Mouse (Mus musculus) heart, embryonic 16.5 days (tissue): ENCODE measurements around the gene Klc2. TPM values are rescaled to one million over a fixed set of nuclear protein-coding genes. Genes with fewer than 3 reads are reported as not detected.
"Not testable (repeated sequence)": the region's sequence is repeated elsewhere in the genome, so short reads cannot be mapped to it uniquely, and the experiment has no call there.

Experiments used
- ATAC-seq: fragments of 200-750 bp; cut with Nextera tagmentation; replicated peaks from 2 replicates; pipeline ENCODE4 v1.8.0; 2017; ENCODE audit warnings: moderate number of reproducible peaks; ENCODE audit not compliant: insufficient read depth, low FRiP score; ENCODE audit errors: extremely low read depth
- H3K27ac ChIP-seq: fragments of 300-500 bp; sonication (generic); 2 replicates; pipeline ENCODE4 v1.5.1; 2014; ENCODE audit warnings: mild to moderate bottlenecking, low read length, control low read depth, moderate library complexity
- H3K27me3 ChIP-seq: fragments of 300-500 bp; sonication (generic); 2 replicates; pipeline ENCODE4 v1.6.1; 2014; ENCODE audit warnings: low read length, mixed read lengths; ENCODE audit not compliant: control insufficient read depth, insufficient read depth
- H3K36me3 ChIP-seq: fragments of 300-500 bp; sonication (generic); 2 replicates; pipeline ENCODE4 v1.6.1; 2014; ENCODE audit not compliant: control insufficient read depth, insufficient read depth
- H3K4me1 ChIP-seq: fragments of 300-500 bp; sonication (generic); 2 replicates; pipeline ENCODE4 v1.6.1; 2014; ENCODE audit warnings: low read length, mixed read lengths; ENCODE audit not compliant: control insufficient read depth, insufficient read depth
- H3K4me2 ChIP-seq: fragments of 300-500 bp; sonication (generic); 2 replicates; pipeline ENCODE4 v1.6.1; 2014; ENCODE audit warnings: low read depth, mild to moderate bottlenecking, control low read depth, low read length
- H3K4me3 ChIP-seq: fragments of 300-500 bp; sonication (generic); 2 replicates; pipeline ENCODE4 v1.5.1; 2014; ENCODE audit warnings: mild to moderate bottlenecking, control low read depth, low read length
- H3K9ac ChIP-seq: fragments of 300-500 bp; sonication (generic); 2 replicates; pipeline ENCODE4 v1.6.1; 2014; ENCODE audit warnings: low read length, control low read depth
- H3K9me3 ChIP-seq: fragments of 300-500 bp; sonication (generic); replicated peaks from 2 replicates; pipeline ENCODE4 v1.6.1; 2016; ENCODE audit warnings: low read length; ENCODE audit not compliant: control insufficient read depth
- WGBS: fragments of 180-500 bp; shearing (Covaris S2); extraction: QIAGEN DNeasy Blood & Tissue Kit; methylation state at CpG from one replicate; pipeline ENCODE4 v1.1.7; 2014; 5-methylcytosine and 5-hydroxymethylcytosine counted together
- polyA plus RNA-seq: library from polyadenylated mRNA; unstranded; fragments of >200 nt; fragmentation: Nextera tagmentation; extraction: Ambion mirVana; gene quantifications from 2 replicates; pipeline ENCODE4 v1.2.1, GENCODE M21; 2015

Gene Klc2
- polyA plus RNA-seq, 1 experiment from 2014 or later: 19.3 TPM

DNA sequence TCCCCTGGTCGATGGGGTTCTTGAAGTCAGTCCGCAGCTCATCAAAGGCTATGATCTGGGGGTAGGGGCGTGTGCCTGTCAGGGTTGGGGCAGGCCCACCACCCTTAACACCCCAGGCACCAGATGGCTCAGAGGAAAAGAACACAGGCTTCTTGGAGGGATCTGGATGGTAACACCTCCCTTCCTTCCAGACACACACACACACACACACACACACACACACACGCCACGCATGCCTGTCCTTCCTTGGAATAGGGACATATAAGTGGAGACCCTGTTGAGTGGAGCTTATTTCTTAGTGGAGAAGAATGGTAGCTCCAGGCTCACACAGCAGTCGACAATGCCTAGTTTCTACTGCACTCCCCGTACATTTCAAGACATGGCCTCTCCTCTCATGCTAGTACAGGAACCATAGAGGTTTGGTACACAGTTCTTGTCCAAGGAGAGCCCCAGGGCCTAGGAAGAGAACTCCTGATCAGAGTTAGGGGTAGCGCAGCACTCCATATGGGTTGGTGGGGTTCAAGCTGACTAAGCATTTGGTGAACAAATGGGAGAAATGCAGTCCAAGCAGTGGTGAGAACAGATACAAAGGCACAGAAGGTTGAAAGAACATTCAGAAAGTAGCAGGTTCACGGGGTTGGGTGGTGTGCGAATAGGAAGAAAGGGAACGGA is 23.5 kb downstream of the Klc2 start:
- no peak for ATAC-seq
- Histone ChIP-seq H3K9me3 (no peaks in the 10 kb centered on the region), H3K9ac (no peak overlapping the region), H3K27me3 (no peaks in the 10 kb centered on the region), H3K27ac (no peak overlapping the region), H3K36me3 (peaks cover under 1% of the 10 kb centered on the region), H3K4me2 (no peak overlapping the region), H3K4me3 (no peak overlapping the region), H3K4me1 (peaks cover 20% of the 10 kb centered on the region)
- WGBS: 45% methylated on average over 11 of the region's 11 CpGs

DNA sequence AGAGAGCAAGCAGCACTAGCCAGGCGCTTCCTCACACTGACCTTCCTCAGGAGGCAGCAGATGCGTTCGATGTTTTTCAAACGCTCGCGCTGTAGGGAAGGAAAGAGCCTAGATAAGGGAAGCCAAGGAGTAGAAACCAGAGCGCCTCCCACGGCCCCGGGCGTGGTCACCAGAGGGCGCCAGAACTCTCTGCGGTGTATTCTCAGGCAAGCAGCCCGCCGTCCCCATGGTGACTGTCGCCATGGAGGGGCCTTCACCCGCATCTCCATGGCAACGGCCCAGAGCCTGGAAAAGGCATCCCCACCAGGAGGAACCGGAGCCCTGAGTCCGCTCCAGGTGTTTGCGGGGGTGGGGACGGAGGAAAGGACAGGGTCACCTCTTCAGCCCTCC is 24.1 kb downstream of the Klc2 start:
- Histone ChIP-seq H3K9me3 (no peaks in the 10 kb centered on the region), H3K36me3 (no peaks in the 10 kb centered on the region), H3K4me3 (no peak overlapping the region), H3K27me3 (no peaks in the 10 kb centered on the region), H3K4me2 (no peak overlapping the region), H3K9ac (no peak overlapping the region), H3K27ac (no peak overlapping the region), H3K4me1 (peaks cover 21% of the 10 kb centered on the region)
- peak; percentile 65 for ATAC-seq
- WGBS: under 1% methylated on average over 21 of the region's 21 CpGs

DNA sequence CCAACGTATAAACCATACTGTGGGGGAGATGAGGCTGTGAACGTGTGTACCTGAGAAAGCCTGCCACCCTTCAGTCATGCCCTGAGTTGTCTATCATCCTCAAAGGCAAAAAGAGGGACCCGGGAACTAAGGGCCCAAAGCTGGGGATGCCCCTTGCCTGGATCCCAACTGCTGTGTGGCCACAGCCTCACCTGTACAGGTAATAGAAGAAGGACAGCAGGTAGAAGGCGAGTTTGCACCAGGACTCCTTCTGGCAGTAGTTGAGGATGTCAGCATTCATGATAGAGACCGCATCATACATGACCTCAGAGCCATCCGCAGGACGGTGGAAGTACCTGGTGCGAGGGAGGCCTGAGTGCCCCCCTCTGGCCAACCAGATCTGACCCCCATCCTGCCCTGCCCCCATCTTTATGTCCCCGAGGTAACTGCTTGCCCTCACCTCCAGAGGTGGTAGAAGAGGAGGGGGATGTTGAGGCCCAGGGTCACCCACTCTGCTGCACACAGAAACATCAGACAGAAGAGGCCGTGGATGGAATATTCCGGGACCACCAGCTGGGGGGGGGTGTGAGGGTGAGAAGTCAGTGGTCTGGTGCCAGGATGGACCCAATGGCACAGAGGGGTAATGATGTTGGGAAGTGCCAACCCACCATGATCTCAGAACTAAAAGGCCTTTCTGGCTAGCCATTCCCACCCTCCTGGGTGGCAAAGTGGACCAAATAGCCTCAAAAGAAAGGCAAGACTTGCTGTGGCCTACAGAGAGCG is 24.7 kb downstream of the Klc2 start:
- no peaks in the 10 kb centered on the region for H3K27me3 ChIP-seq
- H3K9me3 ChIP-seq: no peaks in the 10 kb centered on the region
- no peak overlapping the region for H3K4me2 ChIP-seq
- WGBS: 64% methylated on average over 12 of the region's 12 CpGs
- H3K36me3 ChIP-seq: no peaks in the 10 kb centered on the region
- H3K4me3 ChIP-seq: no peak overlapping the region
- no peak for ATAC-seq
- no peak overlapping the region for H3K9ac ChIP-seq
- H3K27ac ChIP-seq: no peak overlapping the region
- peaks cover 23% of the 10 kb centered on the region for H3K4me1 ChIP-seq

DNA sequence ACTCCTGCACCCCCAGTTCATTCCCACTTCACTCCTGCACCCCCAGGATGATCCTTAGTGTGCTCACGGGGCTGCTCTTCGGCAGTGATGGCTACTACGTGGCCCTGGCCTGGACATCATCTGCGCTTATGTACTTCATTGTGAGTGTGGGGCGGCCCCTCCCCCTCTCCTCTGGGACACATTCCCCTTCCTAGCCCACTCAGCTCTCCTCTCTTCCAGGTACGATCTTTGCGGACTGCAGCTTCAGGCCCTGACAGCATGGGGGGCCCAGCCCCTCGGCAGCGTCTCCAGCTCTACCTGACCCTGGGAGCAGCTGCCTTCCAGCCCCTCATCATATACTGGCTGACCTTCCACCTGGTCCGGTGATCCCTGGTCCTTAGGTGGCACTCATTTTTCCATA is 26.3 kb downstream of the Klc2 start:
- no peak for ATAC-seq
- H3K4me3 ChIP-seq: no peak overlapping the region
- no peak overlapping the region for H3K9ac ChIP-seq
- 86% methylated on average over 10 of the region's 10 CpGs for WGBS
- no peaks in the 10 kb centered on the region for H3K27me3 ChIP-seq
- no peak overlapping the region for H3K27ac ChIP-seq
- no peaks in the 10 kb centered on the region for H3K9me3 ChIP-seq
- H3K4me1 ChIP-seq: peaks cover 19% of the 10 kb centered on the region
- no peaks in the 10 kb centered on the region for H3K36me3 ChIP-seq
- H3K4me2 ChIP-seq: no peak overlapping the region

DNA sequence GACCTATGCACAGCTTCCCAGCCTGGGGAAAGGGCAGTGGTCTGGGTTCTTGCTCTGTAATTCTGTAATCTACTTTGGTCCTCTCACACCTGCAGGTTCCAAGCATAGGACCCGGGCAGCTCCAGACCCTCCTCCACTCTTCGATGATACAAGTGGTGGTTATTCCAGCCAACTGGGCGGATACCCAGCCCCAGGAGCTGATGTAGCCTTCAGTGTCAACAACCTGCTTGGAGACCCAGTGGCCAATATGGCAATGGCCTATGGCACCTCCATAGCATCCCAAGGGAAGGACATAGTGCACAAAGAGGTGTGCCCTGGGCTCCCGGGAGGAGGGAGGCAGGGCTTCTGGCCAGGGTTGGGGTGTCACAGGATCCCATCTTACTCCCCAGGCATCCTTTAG is 29.0 kb downstream of the Klc2 start:
- H3K4me3 ChIP-seq: peak overlapping the region; percentile 85
- H3K9me3 ChIP-seq: no peaks in the 10 kb centered on the region
- no peaks in the 10 kb centered on the region for H3K36me3 ChIP-seq
- peak overlapping the region; percentile 78 for H3K4me2 ChIP-seq
- peaks cover 21% of the 10 kb centered on the region for H3K27me3 ChIP-seq
- no peak for ATAC-seq
- no peak overlapping the region for H3K27ac ChIP-seq
- H3K4me1 ChIP-seq: peaks cover 18% of the 10 kb centered on the region
- WGBS: 90% methylated on average over 4 of the region's 4 CpGs
- peak overlapping the region; percentile 83; the same call in 1 of the 2 replicates for H3K9ac ChIP-seq

DNA sequence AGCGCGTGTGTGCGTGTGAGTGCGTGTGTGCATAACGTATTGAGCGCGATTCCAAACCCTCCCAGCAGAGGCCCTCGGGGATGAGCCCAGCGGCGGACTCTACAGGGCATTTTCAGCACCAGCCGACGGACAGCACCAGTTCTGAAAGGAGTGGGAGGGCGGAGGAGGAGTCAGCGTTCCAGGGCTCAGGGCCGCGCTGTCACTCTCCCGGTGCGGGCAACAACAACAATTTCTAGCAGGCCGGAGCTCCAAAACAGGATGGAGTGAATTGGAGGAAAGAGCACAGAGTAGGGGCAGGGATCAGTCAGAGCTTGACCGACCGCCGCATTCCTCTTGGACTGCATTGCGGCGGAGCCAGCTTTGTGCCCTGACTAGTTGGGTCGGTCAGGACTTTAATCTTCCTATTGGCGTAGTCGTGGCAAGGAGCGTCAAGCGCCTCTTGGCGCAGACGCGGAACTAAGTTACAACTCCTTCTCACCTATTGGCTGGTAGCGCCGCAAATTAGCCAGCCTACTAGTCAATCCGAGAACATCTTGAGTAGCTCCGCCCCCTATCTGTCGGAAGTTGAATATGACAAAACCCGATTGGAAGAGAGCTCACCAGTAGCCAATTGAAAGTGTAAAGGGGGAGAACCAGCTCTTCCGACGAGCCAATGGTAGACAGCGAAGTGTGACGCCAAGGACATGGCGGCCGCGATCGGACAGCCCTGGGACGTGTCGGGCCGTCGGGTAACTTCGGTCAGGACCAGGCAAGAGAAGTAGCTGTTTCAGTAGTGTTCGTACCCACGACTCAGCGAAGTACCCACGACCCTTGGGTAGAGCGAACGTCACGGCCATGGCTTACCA is 30.3 kb downstream of the Klc2 start, which contains the start of gene Yif1a:
TSS of gene Yif1a (plus strand) at position 655 of the 845 bp plus-strand sequence.
- peaks cover 31% of the 10 kb centered on the region for H3K27me3 ChIP-seq
- H3K9ac ChIP-seq: peak within 1 kb of the TSS; percentile 83
- H3K36me3 ChIP-seq: no peaks in the 10 kb centered on the region
- WGBS: under 1% methylated on average over 58 of the region's 58 CpGs
- H3K27ac ChIP-seq: peak within 1 kb of the TSS; percentile 79
- peak within 1 kb of the TSS; percentile 85 for H3K4me3 ChIP-seq
- peaks cover 15% of the 10 kb centered on the region for H3K4me1 ChIP-seq
- peak; percentile 91 for ATAC-seq
- H3K4me2 ChIP-seq: peak within 1 kb of the TSS; percentile 78
- H3K9me3 ChIP-seq: no peaks in the 10 kb centered on the region

DNA sequence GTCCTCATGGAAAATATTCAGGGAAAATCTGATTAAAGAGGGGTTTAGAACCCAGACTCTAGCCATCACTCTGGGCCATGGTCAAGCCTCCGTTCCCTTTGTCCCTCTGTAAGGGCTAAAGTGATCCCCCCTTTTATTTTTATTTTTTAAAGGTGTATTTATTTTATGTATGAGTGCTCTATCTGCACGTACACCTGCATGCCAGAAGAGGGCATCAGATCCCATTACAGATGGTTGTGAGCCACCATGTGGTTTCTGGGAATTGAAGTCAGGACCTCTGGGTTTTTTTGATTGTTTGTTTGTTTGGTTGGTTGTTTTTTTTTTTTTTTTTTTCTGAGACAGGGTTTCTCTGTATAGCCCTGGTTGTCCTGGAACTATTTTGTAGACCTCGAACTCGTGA is 31.8 kb downstream of the Klc2 start:
- H3K9me3 ChIP-seq, H3K27ac ChIP-seq, ATAC-seq, H3K36me3 ChIP-seq, H3K9ac ChIP-seq, H3K4me2 ChIP-seq, H3K4me3 ChIP-seq: not testable (repeated sequence)
- H3K4me1 ChIP-seq: peaks cover 15% of the 10 kb centered on the region
- peaks cover 44% of the 10 kb centered on the region for H3K27me3 ChIP-seq
- WGBS: 48% methylated on average over 4 of the region's 4 CpGs

DNA sequence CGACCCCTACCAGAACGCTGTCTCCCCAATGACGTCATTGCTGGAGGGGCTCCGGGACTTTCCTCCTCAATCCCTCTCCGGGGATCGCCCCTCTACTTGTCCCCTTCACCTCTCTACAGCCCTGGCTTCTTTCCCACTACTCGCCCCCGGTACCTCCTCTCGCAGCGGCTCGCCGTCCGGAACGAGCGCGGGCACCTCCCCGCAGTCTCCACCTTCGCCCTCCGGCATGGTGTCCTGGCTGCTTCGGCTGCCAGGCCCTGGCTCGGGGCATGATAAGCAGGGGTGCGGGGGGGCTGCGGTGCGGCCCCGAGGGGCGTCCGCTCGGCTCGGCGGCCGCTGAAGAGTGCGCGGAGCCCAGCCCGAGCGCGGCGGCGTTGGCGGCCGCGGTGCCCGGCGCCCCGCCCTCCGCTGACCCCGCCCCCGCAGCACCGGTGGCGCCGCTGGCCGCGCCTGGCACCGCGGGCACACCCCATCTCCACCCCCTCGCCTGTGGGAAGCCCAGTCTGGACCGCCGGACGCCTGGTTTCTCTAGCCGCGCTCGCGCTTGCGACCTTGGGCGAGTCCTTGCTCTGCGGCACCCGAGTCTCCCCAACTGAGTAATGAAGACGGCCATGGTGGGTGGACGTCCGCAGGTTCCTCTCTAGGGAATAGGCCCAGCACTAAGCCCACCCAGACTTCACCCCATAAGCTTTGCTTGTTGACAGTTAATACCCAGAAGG is 33.1 kb downstream of the Klc2 start, which contains the start of gene Tmem151a:
TSS of gene Tmem151a (minus strand) at position 387 of the 719 bp plus-strand sequence.
- H3K4me3 ChIP-seq: peak within 1 kb of the TSS; percentile 60
- no peaks in the 10 kb centered on the region for H3K36me3 ChIP-seq
- 1% methylated on average over 53 of the region's 69 CpGs for WGBS
- peak within 1 kb of the TSS; percentile 92 for H3K4me2 ChIP-seq
- no peak within 1 kb of the TSS for H3K27ac ChIP-seq
- H3K27me3 ChIP-seq: peaks cover 56% of the 10 kb centered on the region
- no peak for ATAC-seq
- peak within 1 kb of the TSS; percentile 60 for H3K9ac ChIP-seq
- H3K9me3 ChIP-seq: no peaks in the 10 kb centered on the region
- peaks cover 15% of the 10 kb centered on the region for H3K4me1 ChIP-seq
